ENCODE assay signal across 8 mouse cellular contexts in genomic region chr2:22227308-22227707, GRCm38 (mm10). TPM values are rescaled to one million over a fixed set of nuclear protein-coding genes. Genes with fewer than 3 reads are reported as not detected.
DNase-seq lines count a peak whose midpoint lies in the region; ATAC-seq lines count a peak whose summit lies in the region.

TSS of gene Myo3a (plus strand) at chr2:22227503.

- no peak within 1 kb of the TSS for H3K9ac ChIP-seq in lung, embryonic 15.5 days
- H3K9ac ChIP-seq in limb, embryonic 11.5 days (ENCODE audit: low read length): no peak within 1 kb of the TSS

- H3K4me1 ChIP-seq in lung, embryonic 15.5 days: no peaks in the 10 kb centered on the region
- H3K4me1 ChIP-seq in hindbrain, embryonic 10.5 days (replicated peaks): peaks cover 6% of the 10 kb centered on the region
- H3K4me1 ChIP-seq in limb, embryonic 11.5 days (ENCODE audit: control insufficient read depth, insufficient read depth, low read length): no peaks in the 10 kb centered on the region

- no peaks in the 10 kb centered on the region for H3K36me3 ChIP-seq in lung, embryonic 15.5 days
- H3K36me3 ChIP-seq in hindbrain, embryonic 10.5 days: no peaks in the 10 kb centered on the region
- no peaks in the 10 kb centered on the region for H3K36me3 ChIP-seq in limb, embryonic 11.5 days (ENCODE audit: control insufficient read depth, insufficient read depth, low read length)

- H3K4me3 ChIP-seq in lung, embryonic 15.5 days: no peak within 1 kb of the TSS
- peak within 1 kb of the TSS; percentile 47 for H3K4me3 ChIP-seq in hindbrain, embryonic 10.5 days
- peak within 1 kb of the TSS; percentile 10; the same call in 1 of the 2 replicates for H3K4me3 ChIP-seq in limb, embryonic 11.5 days (ENCODE audit: low read depth, low read length)

- H3K27ac ChIP-seq in lung, embryonic 15.5 days: no peak within 1 kb of the TSS
- H3K27ac ChIP-seq in hindbrain, embryonic 10.5 days: peak within 1 kb of the TSS; percentile 16; the same call in 1 of the 2 replicates
- H3K27ac ChIP-seq in limb, embryonic 11.5 days (replicated peaks; ENCODE audit: low read depth, low read length): no peak within 1 kb of the TSS

- H3K9me3 ChIP-seq in lung, embryonic 15.5 days: no peaks in the 10 kb centered on the region
- no peaks in the 10 kb centered on the region for H3K9me3 ChIP-seq in hindbrain, embryonic 10.5 days
- H3K9me3 ChIP-seq in limb, embryonic 11.5 days (ENCODE audit: control insufficient read depth, low read length): no peaks in the 10 kb centered on the region

- WGBS in lung, embryonic 15.5 days: 0% methylated on average over 20 of the region's 21 CpGs
- 2% methylated on average over 21 of the region's 21 CpGs for WGBS in hindbrain, embryonic 10.5 days
- WGBS in limb, embryonic 11.5 days: 2% methylated on average over 21 of the region's 21 CpGs

- no peaks in the 10 kb centered on the region; the same call in 1 of the 2 replicates for H3K27me3 ChIP-seq in lung, embryonic 15.5 days
- H3K27me3 ChIP-seq in hindbrain, embryonic 10.5 days (ENCODE audit: insufficient read depth, poor library complexity, severe bottlenecking): no peaks in the 10 kb centered on the region
- H3K27me3 ChIP-seq in limb, embryonic 11.5 days (ENCODE audit: control insufficient read depth, insufficient read depth, low read length): 0 out of 2 replicates have a peak, but pooled peaks cover 4% of the 10 kb centered on the region

- H3K4me2 ChIP-seq in lung, embryonic 15.5 days: peak within 1 kb of the TSS; percentile 47
- H3K4me2 ChIP-seq in limb, embryonic 11.5 days (ENCODE audit: low read depth, severe bottlenecking): peak within 1 kb of the TSS; percentile 53

- DNase-seq in lung, adult 18-20 months: no peak
- DNase-seq in hindbrain, embryonic 10.5 days (ENCODE audit: low spot score): peak; percentile 3
- DNase-seq in limb, embryonic 11.5 days (ENCODE audit: low spot score): peak; percentile 22
- DNase-seq in retina, postnatal 1 day: peak; percentile 11
- DNase-seq in ovary, postnatal 14 days (ENCODE audit: low spot score): no peak
- DNase-seq in layer of hippocampus, postnatal 25 days (ENCODE audit: extremely low spot score in 1 of 2, low spot score in 1 of 2): no peak

- 0 out of 2 replicates have a peak, but pooled peaks have one; percentile 46 for ATAC-seq in lung, embryonic 15.5 days (ENCODE audit: borderline replicate concordance, extremely low read depth, low FRiP score, low TSS enrichment)
- 0 out of 2 replicates have a peak, but pooled peaks have one; percentile 60 for ATAC-seq in limb, embryonic 11.5 days (ENCODE audit: insufficient number of reproducible peaks, low FRiP score, low TSS enrichment, low read depth)
- ATAC-seq in erythroid progenitor cell, adult 5-6 weeks (replicated peaks; ENCODE audit: low FRiP score, poor library complexity, severe bottlenecking): no peak

RNA-seq across cellular contexts. Expression of gene Myo3a, which starts in this region (rescaled TPM):
- not detected in 2 replicates for polyA plus RNA-seq in lung, embryonic 15.5 days (2015; fragmentation: Nextera tagmentation; extraction: Ambion mirVana)
- polyA plus RNA-seq in hindbrain, embryonic 10.5 days (2016; fragmentation: Nextera tagmentation; extraction: Ambion mirVana): 0.04 TPM in 1 of 2 replicates, not detected in the other
- polyA plus RNA-seq in limb, embryonic 11.5 days (2014; fragmentation: Nextera tagmentation; extraction: Ambion mirVana): 0.04 TPM in 1 of 2 replicates, not detected in the other
- 1 to 10 TPM; 1.3 TPM for total RNA-seq in layer of hippocampus, postnatal 25 days (2021)
- total RNA-seq in erythroid progenitor cell, adult 5-6 weeks (2015; ENCODE audit: low replicate concordance): not detected in 2 replicates
- not detected in 2 replicates for total RNA-seq in erythroid progenitor cell, adult 5-6 weeks (2017; ENCODE audit: low replicate concordance)

Comparison
In these comparisons a context has a peak if more than half of its experiments do, and no peak if none do; other contexts are left out.
1. Peak in ATAC-seq and H3K4me2 ChIP-seq in lung, embryonic 15.5 days; RNA of the gene not detected or under 1 TPM.
2. Peak in DNase-seq, H3K4me3 ChIP-seq and H3K27ac ChIP-seq in hindbrain, embryonic 10.5 days; RNA of the gene not detected or under 1 TPM.
3. Peak in DNase-seq, ATAC-seq, H3K4me3 ChIP-seq and H3K4me2 ChIP-seq in limb, embryonic 11.5 days; RNA of the gene not detected or under 1 TPM.